Mouse (Mus musculus) layer of hippocampus, adult 9-11 months (tissue): ENCODE data around the gene Rad51c.
"Not testable (repeated sequence)": the region's sequence is repeated elsewhere in the genome, so short reads cannot be mapped to it uniquely, and the experiment has no call there.

Experiments used
- DNase-seq: peaks from one replicate; pipeline ENCODE4 v3.0.0; 2022

Gene Rad51c

DNA sequence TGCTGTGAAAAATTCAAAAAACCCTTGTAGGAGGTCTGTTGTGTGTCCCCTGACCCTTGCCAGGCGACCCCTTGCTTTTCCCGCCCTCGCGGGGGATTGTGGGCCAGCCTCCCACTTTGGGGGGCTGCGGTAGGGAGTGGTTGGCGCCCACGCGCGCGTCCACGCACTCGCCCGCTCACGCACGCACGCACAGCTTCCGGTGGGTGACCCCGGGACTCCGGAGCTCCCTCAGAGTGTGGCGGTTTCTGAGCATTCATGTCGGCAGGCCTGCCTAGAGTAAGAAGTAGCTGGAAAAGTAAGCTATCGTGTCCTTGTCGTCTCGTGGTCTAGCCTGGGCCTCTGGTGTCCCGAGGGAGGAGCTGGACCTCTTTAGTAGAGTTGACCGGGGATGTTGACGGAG, at the start of gene Rad51c, which contains the start of gene Tex14:
Rad51c (minus strand) TSS at position 79 of the 400 bp plus-strand sequence.
Tex14 (plus strand) TSS at position 190 of the 400 bp plus-strand sequence.
- peak; percentile 27 for DNase-seq

DNA sequence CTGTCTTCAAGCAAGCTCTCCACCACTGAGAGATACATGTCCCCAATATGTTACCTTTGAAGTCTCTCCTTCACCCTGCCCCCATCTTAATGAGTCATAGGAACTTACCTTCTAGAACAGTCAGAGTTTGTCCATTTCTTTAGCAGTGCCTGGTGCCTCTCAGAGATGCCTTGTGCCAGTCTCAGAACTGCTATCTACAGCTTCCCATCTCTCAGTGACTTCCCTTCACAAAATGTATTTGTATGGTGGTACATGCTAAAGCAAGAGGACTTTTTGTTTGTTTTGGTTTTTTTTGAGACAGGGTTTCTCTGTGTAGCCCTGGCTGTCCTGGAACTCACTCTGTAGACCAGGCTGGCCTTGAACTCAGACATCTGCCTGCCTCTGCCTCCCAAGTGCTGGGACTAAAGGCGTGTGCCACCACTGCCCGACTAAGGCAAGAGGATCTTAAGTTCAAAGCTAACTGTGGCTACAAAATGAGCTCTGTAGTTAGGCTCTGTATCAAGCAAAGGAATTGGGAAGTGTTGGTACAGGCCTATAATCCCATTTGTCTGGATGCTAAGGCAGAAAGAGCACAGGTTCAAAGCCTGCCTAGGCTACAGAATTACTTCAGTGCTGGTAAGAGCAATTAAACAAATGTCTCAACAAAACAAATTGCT, 49.4 kb upstream of the Rad51c start:
- DNase-seq, result no peak

GRCm38 (mm10) chr11:87453216-87454034, 48.7 kb upstream of the Rad51c start:
- no peak for DNase-seq

DNA sequence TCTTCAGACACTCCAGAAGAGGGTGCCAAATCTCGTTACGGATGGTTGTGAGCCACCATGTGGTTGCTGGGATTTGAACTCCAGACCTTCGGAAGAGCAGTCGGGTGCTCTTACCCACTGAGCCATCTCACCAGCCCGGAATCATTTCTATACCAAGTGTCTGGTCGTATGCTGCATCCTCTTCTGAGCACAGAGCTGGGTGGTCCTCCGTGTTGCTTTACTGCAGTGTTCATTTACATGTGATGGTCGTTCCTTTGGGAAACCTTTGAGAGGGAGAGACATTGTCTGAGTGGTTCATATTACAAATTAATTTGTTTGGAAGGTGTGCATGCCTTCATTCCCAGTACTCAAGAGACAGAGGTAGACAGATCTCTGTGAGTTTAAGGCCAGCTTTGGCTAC, 48.0 kb upstream of the Rad51c start:
- not testable (repeated sequence) for DNase-seq

DNA sequence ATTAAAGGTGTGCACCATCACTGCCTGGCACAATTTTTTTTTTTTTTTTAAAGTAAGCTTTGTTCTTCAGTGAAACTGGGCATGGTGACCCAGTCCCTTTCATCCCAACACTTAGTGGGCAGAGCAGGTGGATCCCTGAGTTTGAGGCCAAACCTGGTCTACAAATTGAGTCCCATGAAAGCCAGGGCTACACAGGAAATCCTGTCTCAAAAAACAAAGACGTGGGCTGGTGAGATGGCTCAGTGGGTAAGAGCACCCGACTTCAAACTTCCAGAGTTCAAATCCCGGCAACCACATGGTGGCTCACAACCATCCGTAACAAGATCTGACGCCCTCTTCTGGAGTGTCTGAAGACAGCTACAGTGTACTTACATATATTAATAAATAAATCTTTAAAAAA, 45.1 kb upstream of the Rad51c start:
- DNase-seq, result not testable (repeated sequence)

- DNase-seq, result no peak
These were observed 44.4 kb upstream of the Rad51c start for GRCm38 (mm10) chr11:87449200-87449547.

- DNase-seq, result peak; percentile 86
These were observed 43.9 kb upstream of the Rad51c start for GRCm38 (mm10) chr11:87448476-87449199.

- DNase-seq, result peak; percentile 97
These were observed 43.3 kb upstream of the Rad51c start for GRCm38 (mm10) chr11:87448081-87448475.

DNA sequence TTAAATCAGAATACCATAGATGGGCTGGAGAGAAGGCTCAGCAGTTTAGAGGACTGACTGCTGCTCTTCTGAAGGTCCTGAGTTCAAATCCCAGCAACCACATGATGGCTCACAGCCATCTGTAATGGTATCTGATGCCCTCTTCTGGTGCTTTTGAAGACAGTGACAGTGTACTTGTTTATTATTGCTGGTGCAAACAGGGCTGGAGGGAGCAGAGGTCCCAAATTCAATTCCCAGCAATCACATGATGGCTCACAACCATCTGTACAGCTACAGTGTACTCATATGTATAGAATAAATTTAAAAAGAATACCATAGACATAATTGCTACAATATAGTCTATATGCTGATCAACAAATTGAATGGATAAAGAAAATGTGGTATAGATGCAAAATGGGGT, 42.7 kb upstream of the Rad51c start:
- no peak for DNase-seq

- DNase-seq, result no peak
These were observed 41.4 kb upstream of the Rad51c start for GRCm38 (mm10) chr11:87446159-87446558.

DNA sequence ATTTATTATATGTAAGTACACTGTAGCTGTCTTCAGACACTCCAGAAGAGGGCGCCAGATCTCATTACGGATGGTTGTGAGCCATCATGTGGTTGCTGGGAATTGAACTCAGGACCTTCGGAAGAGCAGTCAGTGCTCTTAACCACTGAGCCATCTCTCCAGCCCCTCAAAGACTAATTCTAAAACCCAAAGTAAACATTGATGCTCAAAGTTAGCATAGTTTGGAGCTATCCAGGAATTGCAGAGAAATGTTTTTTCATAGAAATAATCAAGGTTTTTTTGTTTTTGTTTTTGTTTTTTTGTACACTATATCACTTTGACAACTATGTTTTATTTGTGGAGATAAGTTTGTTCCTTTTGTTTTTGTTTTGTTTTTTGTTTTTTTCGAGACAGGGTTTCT, 40.8 kb upstream of the Rad51c start:
- DNase-seq, result not testable (repeated sequence)

DNA sequence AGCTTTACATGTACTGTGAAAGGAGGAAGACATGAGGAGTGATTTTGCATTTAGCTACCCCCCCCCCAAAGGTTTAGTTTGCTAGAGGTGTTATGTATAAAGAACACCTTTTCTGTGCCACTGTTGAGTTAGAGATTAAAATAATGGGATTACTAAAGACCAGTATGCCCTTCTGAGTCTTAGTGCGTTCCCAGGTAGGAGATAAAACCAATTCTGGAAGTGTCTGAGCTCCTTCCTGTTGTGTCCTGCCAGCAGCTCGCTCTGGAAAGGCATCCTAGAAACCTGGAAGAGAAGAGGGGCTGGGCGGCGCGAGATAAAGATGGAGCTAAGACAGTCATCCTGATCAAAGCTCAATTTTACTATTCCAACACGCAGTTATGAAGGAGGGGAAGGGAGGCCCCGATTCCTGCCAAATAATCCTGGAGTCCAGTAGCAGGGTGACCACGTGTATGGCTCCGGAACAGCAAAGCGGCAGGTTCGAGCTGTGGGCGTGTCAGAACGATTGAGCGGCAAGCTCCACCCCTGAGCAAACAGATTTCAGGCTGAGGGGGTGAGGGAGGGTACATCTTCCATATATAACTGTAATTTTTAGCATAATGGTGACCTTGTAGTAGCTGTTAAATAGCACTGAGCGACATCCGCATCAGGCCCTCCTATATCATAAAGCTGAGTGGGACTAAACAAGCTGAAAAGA, 40.1 kb upstream of the Rad51c start:
- DNase-seq, result no peak

GRCm38 (mm10) chr11:87444056-87444455, 39.3 kb upstream of the Rad51c start:
- not testable (repeated sequence) for DNase-seq

DNA sequence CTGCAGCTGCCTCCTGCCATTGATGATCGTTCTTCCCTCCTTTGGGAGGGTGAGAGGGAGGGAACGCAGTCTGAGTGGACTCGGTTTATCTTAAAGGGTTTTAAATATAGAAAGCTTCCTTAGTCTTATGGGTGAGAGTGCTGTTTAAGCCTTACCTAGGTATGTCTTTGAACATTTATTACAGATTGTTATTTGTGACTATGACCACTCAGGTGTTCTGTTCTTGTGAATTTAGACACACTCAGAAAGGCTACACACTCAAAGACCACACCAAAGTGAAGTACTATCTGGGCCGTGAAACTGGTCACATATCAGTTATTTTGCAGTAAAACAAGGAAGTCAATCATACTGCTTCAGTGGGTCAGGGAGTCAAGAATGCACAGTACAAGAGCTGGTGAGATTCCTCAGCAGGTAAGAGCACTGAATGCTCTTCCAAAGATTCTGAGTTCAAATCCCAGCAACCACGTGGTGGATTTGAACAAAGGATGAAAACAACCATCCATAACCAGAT, 38.7 kb upstream of the Rad51c start:
- peak; percentile 79 for DNase-seq

DNA sequence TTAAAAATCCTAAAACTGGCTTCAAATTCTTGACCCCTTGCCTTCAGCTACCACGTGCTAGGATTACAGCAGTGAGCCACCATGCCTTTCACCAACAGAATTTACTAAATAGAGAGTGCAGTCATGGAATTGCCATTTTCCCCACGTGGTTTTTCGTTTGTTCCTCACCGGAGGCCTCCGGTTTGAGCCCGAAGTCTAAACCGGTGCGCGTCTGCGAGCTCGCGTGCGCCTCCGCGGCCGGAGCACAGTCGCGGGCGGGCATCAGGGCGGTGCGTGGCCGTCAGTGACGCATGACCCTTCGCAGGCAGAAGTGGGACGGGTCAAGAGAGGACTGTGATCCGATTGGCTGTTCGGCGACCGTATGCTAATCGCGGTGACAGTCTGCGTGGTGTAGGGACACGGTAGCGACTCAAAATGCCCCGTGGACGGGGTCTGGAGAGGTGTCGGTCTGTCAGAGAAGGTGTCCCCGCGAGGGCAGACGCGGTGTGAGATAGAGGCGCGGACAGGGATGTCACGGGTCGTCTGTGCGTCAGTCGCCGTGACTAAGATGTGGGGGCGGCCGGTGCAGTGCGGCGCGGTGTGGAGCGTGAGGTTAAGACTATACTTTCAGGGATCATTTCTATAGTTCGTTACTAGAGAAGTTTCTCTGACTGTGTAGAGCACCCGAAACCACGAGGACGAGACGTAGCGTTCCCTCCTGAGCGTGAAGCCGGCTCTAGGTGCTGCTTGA, 38.1 kb upstream of the Rad51c start:
- peak; percentile 87 for DNase-seq

DNA sequence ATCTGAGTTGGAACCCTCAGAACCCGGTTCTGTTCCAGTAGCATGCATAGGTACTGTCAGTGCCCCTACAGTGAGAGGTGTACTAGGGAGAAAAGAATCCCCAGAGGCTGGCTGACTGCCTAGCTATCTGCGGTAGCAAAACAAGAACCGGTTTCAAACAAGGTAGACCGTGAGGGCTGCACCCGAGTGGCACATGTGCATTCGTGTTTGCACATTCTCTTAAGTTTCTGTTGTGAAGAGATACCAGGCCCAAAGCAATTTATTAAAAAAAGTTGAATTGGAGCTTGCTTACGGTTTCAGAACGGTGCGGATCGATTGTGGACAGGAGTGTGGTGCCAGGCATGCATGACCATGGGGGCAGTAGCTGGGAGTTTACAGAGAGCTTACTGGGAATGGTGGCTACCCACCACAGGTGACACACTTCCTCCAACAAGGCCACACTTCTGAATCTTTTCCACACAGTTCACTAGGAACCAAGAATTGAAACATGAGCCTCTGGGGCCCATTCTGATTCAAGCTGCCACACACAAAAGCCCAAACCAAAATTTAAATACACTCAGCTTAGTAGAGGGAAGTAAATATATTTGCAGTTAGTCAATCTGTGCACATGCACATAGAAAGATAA, 35.2 kb upstream of the Rad51c start:
- no peak for DNase-seq

DNA sequence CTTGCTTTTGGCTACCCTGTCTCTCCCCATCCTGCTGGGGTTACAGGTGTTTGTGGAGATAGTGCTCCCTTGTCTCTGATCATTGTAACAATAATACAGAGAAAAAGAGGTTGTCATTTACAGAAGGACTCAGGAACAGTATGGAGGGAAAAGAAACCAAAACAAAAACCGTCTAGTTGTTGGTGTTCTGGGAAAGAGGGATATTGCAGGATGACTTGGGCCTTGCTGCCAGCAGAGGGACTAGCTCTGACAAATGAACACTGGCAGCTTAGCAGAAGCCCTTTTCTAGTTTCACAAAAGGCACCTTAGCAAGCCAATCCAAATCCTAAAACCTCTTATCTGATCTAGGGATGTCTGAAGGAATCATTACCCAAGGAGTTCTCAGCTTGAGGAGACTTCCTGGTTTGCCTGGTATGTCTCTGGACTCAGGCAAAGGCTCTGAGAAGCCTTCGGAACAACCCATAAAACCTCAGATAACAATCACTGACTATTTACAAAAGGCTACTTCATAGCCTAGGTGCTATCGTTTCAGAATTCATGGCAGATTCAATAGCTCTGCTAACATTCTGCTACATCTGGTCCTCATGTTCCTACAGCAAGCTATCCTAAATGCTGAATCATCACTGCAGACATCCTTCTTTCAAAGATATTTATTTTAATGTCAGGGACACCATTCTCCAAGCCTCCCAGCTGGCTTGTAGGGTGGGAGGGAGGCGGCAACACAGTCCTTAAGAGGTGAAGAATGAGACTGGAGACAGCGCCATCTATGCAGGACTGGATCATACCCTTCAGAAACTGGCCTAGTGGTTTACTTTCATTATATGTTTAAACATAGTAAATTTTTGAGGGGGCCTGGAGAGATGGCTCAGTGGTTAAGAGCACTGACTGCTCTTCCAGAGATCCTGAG, 31.8 kb upstream of the Rad51c start:
- no peak for DNase-seq

- DNase-seq, result not testable (repeated sequence)
These were observed 30.4 kb upstream of the Rad51c start for GRCm38 (mm10) chr11:87435107-87435506.

- no peak for DNase-seq
These were observed 28.3 kb upstream of the Rad51c start for GRCm38 (mm10) chr11:87432933-87433669.

DNA sequence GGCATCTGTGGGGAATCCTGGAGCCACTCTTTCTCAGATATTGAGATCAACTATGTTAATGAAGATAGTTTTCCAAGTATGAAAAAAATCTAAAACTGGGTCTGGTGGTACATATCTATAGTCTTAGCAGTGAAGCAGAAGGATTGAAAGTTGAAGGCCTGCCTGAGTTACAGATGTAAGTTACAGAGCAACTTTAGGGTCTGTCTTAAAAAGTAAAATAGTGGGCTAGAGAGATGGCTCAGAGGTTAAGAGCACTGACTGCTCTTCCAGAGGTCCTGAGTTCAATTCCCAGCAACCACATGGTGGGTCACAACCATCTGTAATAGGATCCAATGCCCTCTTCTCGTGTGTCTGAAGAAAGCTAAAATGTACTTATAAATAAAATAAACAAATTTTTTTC, 27.7 kb upstream of the Rad51c start:
- DNase-seq, result no peak
